In genomic region chr7:63952077-63952898, GRCm38 (mm10) we compare ENCODE assay signal across 20 mouse cellular contexts. TPM values are rescaled to one million over a fixed set of nuclear protein-coding genes. Genes with fewer than 3 reads are reported as not detected.
DNase-seq lines count a peak whose midpoint lies in the region; ATAC-seq and TF ChIP-seq lines count a peak whose summit lies in the region.
"Had no signal": no experiment of that assay in that cellular context is flagged by ENCODE, and none has a peak within 500 bp of the region (broad histone marks: within the 10 kb centered on the region; RNA-seq: fewer than 3 reads in every experiment).

No protein-coding gene starts in this region.

- no peaks in the 10 kb centered on the region for H3K9me3 ChIP-seq in midbrain, embryonic 10.5 days (replicated peaks)
- H3K9me3 ChIP-seq in midbrain, embryonic 14.5 days (ENCODE audit: control insufficient read depth, low read length): no peaks in the 10 kb centered on the region
- no peaks in the 10 kb centered on the region for H3K9me3 ChIP-seq in liver, embryonic 13.5 days (replicated peaks)
- H3K9me3 ChIP-seq in stomach, postnatal 0 days (ENCODE audit: control insufficient read depth, low read length): no peaks in the 10 kb centered on the region
- H3K9me3 ChIP-seq: limb, embryonic 10.5 days; neural tube, embryonic 15.5 days had no signal

- peak overlapping the region; percentile 69 for H3K27ac ChIP-seq in midbrain, embryonic 10.5 days (replicated peaks)
- no peak overlapping the region for H3K27ac ChIP-seq in midbrain, embryonic 14.5 days (replicated peaks; ENCODE audit: low read depth, low read length)
- H3K27ac ChIP-seq in liver, embryonic 13.5 days: peak overlapping the region; percentile 34; the same call in 1 of the 2 replicates
- H3K27ac ChIP-seq in stomach, postnatal 0 days (replicated peaks): no peak overlapping the region
- H3K27ac ChIP-seq: limb, embryonic 10.5 days; neural tube, embryonic 15.5 days had no signal

- no peak overlapping the region for H3K9ac ChIP-seq in midbrain, embryonic 14.5 days (replicated peaks; ENCODE audit: low read length)
- 0 out of 2 replicates have a peak overlapping the region, but pooled peaks have one; percentile 8 for H3K9ac ChIP-seq in liver, embryonic 13.5 days
- no peak overlapping the region for H3K9ac ChIP-seq in stomach, postnatal 0 days (ENCODE audit: low read length)
- H3K9ac ChIP-seq: lung, embryonic 14.5 days; neural tube, embryonic 15.5 days had no signal

- H3K27me3 ChIP-seq in midbrain, embryonic 10.5 days (ENCODE audit: low read depth, poor library complexity, severe bottlenecking): no peaks in the 10 kb centered on the region
- H3K27me3 ChIP-seq in midbrain, embryonic 14.5 days (ENCODE audit: control insufficient read depth, insufficient read depth, low read length): no peaks in the 10 kb centered on the region
- H3K27me3 ChIP-seq in liver, embryonic 13.5 days: no peaks in the 10 kb centered on the region
- H3K27me3 ChIP-seq in splenic B cell, adult 2 months (ENCODE audit: control insufficient read depth, insufficient read depth, low read length, poor library complexity, severe bottlenecking): no peaks in the 10 kb centered on the region
- H3K27me3 ChIP-seq in stomach, postnatal 0 days (ENCODE audit: control insufficient read depth, insufficient read depth, low read length): no peaks in the 10 kb centered on the region
- H3K27me3 ChIP-seq: neural tube, embryonic 15.5 days had no signal

- ATAC-seq in midbrain, embryonic 14.5 days (ENCODE audit: low FRiP score, low TSS enrichment): no peak
- peak; percentile 23 for ATAC-seq in common myeloid progenitor, adult 5-6 weeks (replicated peaks; ENCODE audit: low read depth, poor library complexity, severe bottlenecking)
- ATAC-seq in liver, embryonic 13.5 days (ENCODE audit: low read depth): peak; percentile 49
- ATAC-seq in stomach, postnatal 0 days (ENCODE audit: low FRiP score, low TSS enrichment): no peak

- TF ChIP-seq CTCF in stomach, postnatal 0 days (IDR thresholded peaks at IDR 0.05; ENCODE audit: low read depth): no peak

- DNase-seq in midbrain, embryonic 10.5 days (ENCODE audit: low spot score): no peak
- DNase-seq in midbrain, embryonic 14.5 days: no peak
- DNase-seq in liver, embryonic 13.5 days: no peak
- peak; percentile 57 for DNase-seq in splenic B cell, adult 2 months (ENCODE audit: low read depth, low spot score)
- DNase-seq in retina, embryonic 14.5 days (ENCODE audit: low spot score): no peak
- no peak for DNase-seq in thymus, postnatal 4 days
- DNase-seq in stomach, postnatal 0 days (ENCODE audit: low spot score): no peak
- DNase-seq: cerebellum, adult 11 months; cerebellum, postnatal 36 days; gastrocnemius, postnatal 14 days; heart, postnatal 14 days; kidney, adult 8-10 months; lung, embryonic 14.5 days had no signal

- no peak overlapping the region for H3K4me3 ChIP-seq in midbrain, embryonic 10.5 days
- no peak overlapping the region for H3K4me3 ChIP-seq in midbrain, embryonic 14.5 days (replicated peaks; ENCODE audit: low read depth, low read length)
- no peak overlapping the region for H3K4me3 ChIP-seq in liver, embryonic 13.5 days (replicated peaks)
- no peak overlapping the region for H3K4me3 ChIP-seq in stomach, postnatal 0 days (ENCODE audit: low read depth, low read length)
- H3K4me3 ChIP-seq: limb, embryonic 10.5 days; neural tube, embryonic 15.5 days had no signal

- no peaks in the 10 kb centered on the region for H3K36me3 ChIP-seq in midbrain, embryonic 10.5 days
- no peaks in the 10 kb centered on the region for H3K36me3 ChIP-seq in midbrain, embryonic 14.5 days (ENCODE audit: control insufficient read depth, insufficient read depth, low read length)
- no peaks in the 10 kb centered on the region for H3K36me3 ChIP-seq in liver, embryonic 13.5 days
- H3K36me3 ChIP-seq in splenic B cell, adult 2 months (ENCODE audit: control insufficient read depth, insufficient read depth, low read length, poor library complexity, severe bottlenecking): no peaks in the 10 kb centered on the region
- H3K36me3 ChIP-seq in stomach, postnatal 0 days (ENCODE audit: control insufficient read depth, insufficient read depth, low read length): no peaks in the 10 kb centered on the region
- H3K36me3 ChIP-seq: limb, embryonic 10.5 days; neural tube, embryonic 15.5 days had no signal

- H3K4me2 ChIP-seq in midbrain, embryonic 14.5 days (ENCODE audit: low read length): no peak overlapping the region
- H3K4me2 ChIP-seq in liver, embryonic 13.5 days: no peak overlapping the region
- H3K4me2 ChIP-seq in stomach, postnatal 0 days (replicated peaks; ENCODE audit: low read depth): no peak overlapping the region
- H3K4me2 ChIP-seq: lung, embryonic 14.5 days; neural tube, embryonic 15.5 days had no signal

- 45% methylated on average over 7 of the region's 7 CpGs for WGBS in midbrain, embryonic 10.5 days
- 25% methylated on average over 7 of the region's 7 CpGs for WGBS in midbrain, embryonic 14.5 days
- 36% methylated on average over 7 of the region's 7 CpGs for WGBS in liver, embryonic 13.5 days (ENCODE audit: insufficient replicate concordance)
- WGBS in stomach, postnatal 0 days: 65% methylated on average over 7 of the region's 7 CpGs

- TF ChIP-seq EP300 in stomach, postnatal 0 days (optimal IDR thresholded peaks at IDR 0.05): no peak

- peaks cover 46% of the 10 kb centered on the region for H3K4me1 ChIP-seq in midbrain, embryonic 10.5 days
- peaks cover 33% of the 10 kb centered on the region for H3K4me1 ChIP-seq in midbrain, embryonic 14.5 days (ENCODE audit: control insufficient read depth, insufficient read depth, low read length)
- peaks cover 66% of the 10 kb centered on the region for H3K4me1 ChIP-seq in liver, embryonic 13.5 days (replicated peaks)
- no peaks in the 10 kb centered on the region for H3K4me1 ChIP-seq in stomach, postnatal 0 days (replicated peaks; ENCODE audit: control insufficient read depth, insufficient read depth)

RNA-seq across cellular contexts. Expression of gene Klf13, which starts 13.6 kb away (rescaled TPM):
- 29.6 and 34.1 TPM in 2 replicates for polyA plus RNA-seq in midbrain, embryonic 10.5 days (2016; fragmentation: Nextera tagmentation; extraction: Ambion mirVana)
- 20.5 and 24.9 TPM in 2 replicates for polyA plus RNA-seq in midbrain, embryonic 14.5 days (2014; fragmentation: Nextera tagmentation; extraction: Ambion mirVana)
- 16.4 and 20.1 TPM in 2 replicates for total RNA-seq in common myeloid progenitor, adult 5-6 weeks (2017)
- 13.6 and 14.1 TPM in 2 replicates for polyA plus RNA-seq in liver, embryonic 13.5 days (2015; fragmentation: Nextera tagmentation; extraction: Ambion mirVana)
- polyA plus RNA-seq in stomach, postnatal 0 days (2015; fragmentation: Nextera tagmentation; extraction: Ambion mirVana): 25.0 and 26.9 TPM in 2 replicates

RNA-seq across cellular contexts. Expression of gene E030018B13Rik, which starts 35.6 kb away (rescaled TPM):
- polyA plus RNA-seq in midbrain, embryonic 10.5 days (2016; fragmentation: Nextera tagmentation; extraction: Ambion mirVana): not detected in 2 replicates
- not detected in 2 replicates for polyA plus RNA-seq in midbrain, embryonic 14.5 days (2014; fragmentation: Nextera tagmentation; extraction: Ambion mirVana)
- not detected in 2 replicates for total RNA-seq in common myeloid progenitor, adult 5-6 weeks (2017)
- not detected in 2 replicates for polyA plus RNA-seq in liver, embryonic 13.5 days (2015; fragmentation: Nextera tagmentation; extraction: Ambion mirVana)
- polyA plus RNA-seq in stomach, postnatal 0 days (2015; fragmentation: Nextera tagmentation; extraction: Ambion mirVana): not detected in 2 replicates
- total RNA-seq: gastrocnemius, postnatal 14 days; heart, postnatal 14 days; hindbrain, postnatal 0 days; left cerebral cortex, adult 18-20 months had no signal
- polyA plus RNA-seq: embryonic facial prominence, embryonic 14.5 days; frontal cortex, adult 2 months; hindbrain, postnatal 0 days; limb, embryonic 10.5 days; neural tube, embryonic 15.5 days had no signal

Comparison
In these comparisons a context has a peak if more than half of its experiments do, and no peak if none do; other contexts are left out.
1. H3K27ac ChIP-seq: peak in midbrain, embryonic 10.5 days (single experiment) and liver, embryonic 13.5 days (single experiment); none in midbrain, embryonic 14.5 days (single experiment) and stomach, postnatal 0 days (single experiment).
2. ATAC-seq: peak in common myeloid progenitor, adult 5-6 weeks (single experiment) and liver, embryonic 13.5 days (single experiment); none in midbrain, embryonic 14.5 days (single experiment) and stomach, postnatal 0 days (single experiment).